In genomic region chr3:121474738-121475137, GRCm38 (mm10) we compare ENCODE assay signal across 19 mouse cellular contexts. TPM values are rescaled to one million over a fixed set of nuclear protein-coding genes. Genes with fewer than 3 reads are reported as not detected.
A peak's percentile ranks its signal among the peaks of the same experiment; 100 is the strongest.
DNase-seq lines count a peak whose midpoint lies in the region; ATAC-seq and TF ChIP-seq lines count a peak whose summit lies in the region.
"Had no signal": no experiment of that assay in that cellular context is flagged by ENCODE, and none has a peak within 500 bp of the region (broad histone marks: within the 10 kb centered on the region; RNA-seq: fewer than 3 reads in every experiment).

No protein-coding gene starts in this region.

- ATAC-seq in Patski: peak; percentile 93
- peak; percentile 82 for ATAC-seq in liver, embryonic 11.5 days (replicated peaks; ENCODE audit: low FRiP score)
- no peak for ATAC-seq in hindbrain, embryonic 13.5 days (ENCODE audit: low FRiP score)
- ATAC-seq in hindbrain, embryonic 14.5 days (ENCODE audit: low FRiP score): no peak
- ATAC-seq: CD4-positive, CD25-positive, alpha-beta regulatory T cell, adult 4 months; forebrain, embryonic 14.5 days had no signal

- no peak for TF ChIP-seq CTCF in Patski (IDR thresholded peaks at IDR 0.05)

- in situ Hi-C loops in Patski (cut with MboI; ENCODE audit: low pct_unique_long_range_greater_than_20kb): no loop called here

- peak overlapping the region; percentile 67 for H3K27ac ChIP-seq in liver, embryonic 11.5 days (ENCODE audit: low read depth, low read length)
- H3K27ac ChIP-seq in hindbrain, embryonic 13.5 days: no peak overlapping the region
- no peak overlapping the region for H3K27ac ChIP-seq in hindbrain, embryonic 14.5 days
- H3K27ac ChIP-seq: embryonic facial prominence, embryonic 13.5 days; gastrocnemius, adult 2 months; heart, embryonic 10.5 days; layer of hippocampus, adult 2 months had no signal

- H3K36me3 ChIP-seq in liver, embryonic 11.5 days (ENCODE audit: control insufficient read depth, insufficient read depth, low read length): no peaks in the 10 kb centered on the region
- H3K36me3 ChIP-seq in hindbrain, embryonic 13.5 days: no peaks in the 10 kb centered on the region
- no peaks in the 10 kb centered on the region for H3K36me3 ChIP-seq in hindbrain, embryonic 14.5 days (replicated peaks; ENCODE audit: control insufficient read depth, insufficient read depth)
- H3K36me3 ChIP-seq: embryonic facial prominence, embryonic 13.5 days; heart, embryonic 10.5 days had no signal

- no peak overlapping the region for H3K4me3 ChIP-seq in liver, embryonic 11.5 days (ENCODE audit: low read depth, low read length)
- no peak overlapping the region for H3K4me3 ChIP-seq in hindbrain, embryonic 13.5 days
- no peak overlapping the region for H3K4me3 ChIP-seq in hindbrain, embryonic 14.5 days (replicated peaks; ENCODE audit: low read length)
- H3K4me3 ChIP-seq: embryonic facial prominence, embryonic 13.5 days; gastrocnemius, adult 2 months; heart, embryonic 10.5 days; layer of hippocampus, adult 2 months had no signal

- no peak overlapping the region for H3K9ac ChIP-seq in liver, embryonic 11.5 days (ENCODE audit: low read depth, low read length)
- no peak overlapping the region for H3K9ac ChIP-seq in hindbrain, embryonic 13.5 days
- no peak overlapping the region for H3K9ac ChIP-seq in hindbrain, embryonic 14.5 days
- H3K9ac ChIP-seq: embryonic facial prominence, embryonic 13.5 days; lung, embryonic 14.5 days had no signal

- no peaks in the 10 kb centered on the region for H3K27me3 ChIP-seq in Patski
- H3K27me3 ChIP-seq in liver, embryonic 11.5 days (replicated peaks; ENCODE audit: control insufficient read depth, insufficient read depth, low read length): no peaks in the 10 kb centered on the region
- 0 out of 2 replicates have a peak, but pooled peaks cover 4% of the 10 kb centered on the region for H3K27me3 ChIP-seq in hindbrain, embryonic 13.5 days
- H3K27me3 ChIP-seq in hindbrain, embryonic 14.5 days (ENCODE audit: control insufficient read depth, insufficient read depth, low read length): no peaks in the 10 kb centered on the region
- H3K27me3 ChIP-seq: embryonic facial prominence, embryonic 13.5 days had no signal

- H3K4me1 ChIP-seq in liver, embryonic 11.5 days (replicated peaks; ENCODE audit: control insufficient read depth, insufficient read depth, low read length): peaks cover 21% of the 10 kb centered on the region
- H3K4me1 ChIP-seq in hindbrain, embryonic 13.5 days (replicated peaks): peaks cover 7% of the 10 kb centered on the region
- H3K4me1 ChIP-seq in hindbrain, embryonic 14.5 days (replicated peaks; ENCODE audit: control insufficient read depth, insufficient read depth, low read length): peaks cover 3% of the 10 kb centered on the region; the same call in 1 of the 2 replicates

- CTCF ChIA-PET in Patski (lab: Charles Lee): interaction anchor here (1.1 to 1.7 kb wide), 3 partner anchors 10 to 25 kb away, joined by 3 to 7 read pairs (median 3); no protein-coding TSS in a partner anchor

- POLR2A ChIA-PET in Patski (lab: Charles Lee): interaction anchor here (0.6 to 1.2 kb wide), 2 partner anchors 14 to 104 kb away, joined by 3 to 4 read pairs; no protein-coding TSS in a partner anchor

- peak; percentile 74 for DNase-seq in 3T3-L1 (ENCODE audit: low read depth, low spot score)
- DNase-seq in Patski (ENCODE audit: low read depth, low spot score): peak; percentile 83
- DNase-seq in liver, embryonic 11.5 days (ENCODE audit: low spot score): no peak
- peak; percentile 29 for DNase-seq in naive thymus-derived CD4-positive, alpha-beta T cell, adult 2 months (ENCODE audit: low read depth)
- no peak for DNase-seq in hindbrain, embryonic 14.5 days (ENCODE audit: low spot score)
- no peak for DNase-seq in yolk sac, embryonic 10.5 days (ENCODE audit: low spot score)
- no peak for DNase-seq in adrenal gland, postnatal 14 days
- DNase-seq: cerebellum, adult 9-11 months; gastrocnemius, adult 2 months; kidney, adult 11 months; lung, embryonic 14.5 days; spleen, adult 18-20 months had no signal

- 46% methylated on average over 3 of the region's 3 CpGs for WGBS in liver, embryonic 11.5 days
- 57% methylated on average over 3 of the region's 3 CpGs for WGBS in hindbrain, embryonic 13.5 days
- WGBS in hindbrain, embryonic 14.5 days: 71% methylated on average over 3 of the region's 3 CpGs

- peak overlapping the region; percentile 1; the same call in 1 of the 2 replicates for H3K4me2 ChIP-seq in liver, embryonic 11.5 days
- no peak overlapping the region for H3K4me2 ChIP-seq in hindbrain, embryonic 13.5 days
- H3K4me2 ChIP-seq in hindbrain, embryonic 14.5 days (replicated peaks): no peak overlapping the region
- H3K4me2 ChIP-seq: embryonic facial prominence, embryonic 13.5 days; lung, embryonic 14.5 days had no signal

- no peaks in the 10 kb centered on the region for H3K9me3 ChIP-seq in liver, embryonic 11.5 days (ENCODE audit: control insufficient read depth, low read length)
- no peaks in the 10 kb centered on the region for H3K9me3 ChIP-seq in hindbrain, embryonic 13.5 days
- H3K9me3 ChIP-seq in hindbrain, embryonic 14.5 days (ENCODE audit: control insufficient read depth, low read length): no peaks in the 10 kb centered on the region
- H3K9me3 ChIP-seq: embryonic facial prominence, embryonic 13.5 days; heart, embryonic 10.5 days had no signal

RNA-seq across cellular contexts. Expression of gene Cnn3, which starts 48.4 kb away (rescaled TPM):
- 770 TPM for polyA plus RNA-seq in Patski (2021)
- polyA plus RNA-seq in liver, embryonic 11.5 days (2014; fragmentation: Nextera tagmentation; extraction: Ambion mirVana): 294 and 295 TPM in 2 replicates
- 633 and 654 TPM in 2 replicates for polyA plus RNA-seq in hindbrain, embryonic 13.5 days (2015; fragmentation: Nextera tagmentation; extraction: Ambion mirVana)
- 436 and 444 TPM in 2 replicates for polyA plus RNA-seq in hindbrain, embryonic 14.5 days (2014; fragmentation: Nextera tagmentation; extraction: Ambion mirVana)
- 267 and 270 TPM in 2 replicates for total RNA-seq in adrenal gland, postnatal 14 days (2021)

RNA-seq across cellular contexts. Expression of gene Slc44a3, which starts 57.5 kb away (rescaled TPM):
- polyA plus RNA-seq in Patski (2021): 0.24 TPM
- polyA plus RNA-seq in liver, embryonic 11.5 days (2014; fragmentation: Nextera tagmentation; extraction: Ambion mirVana): 1.7 and 2.0 TPM in 2 replicates
- polyA plus RNA-seq in hindbrain, embryonic 13.5 days (2015; fragmentation: Nextera tagmentation; extraction: Ambion mirVana): 0.78 and 1.3 TPM in 2 replicates
- 0.51 and 1.1 TPM in 2 replicates for polyA plus RNA-seq in hindbrain, embryonic 14.5 days (2014; fragmentation: Nextera tagmentation; extraction: Ambion mirVana)
- total RNA-seq in adrenal gland, postnatal 14 days (2021): 14.6 TPM in 2 replicates
- total RNA-seq: gastrocnemius, adult 2 months; layer of hippocampus, adult 2 months; left cerebral cortex, postnatal 25 days had no signal
- polyA plus RNA-seq: CD4-positive, CD25-positive, alpha-beta regulatory T cell, adult 4 months had no signal

Comparison
In these comparisons a context has a peak if more than half of its experiments do, and no peak if none do; other contexts are left out.
1. DNase-seq: peak in 3T3-L1 (single experiment), Patski (single experiment) and naive thymus-derived CD4-positive, alpha-beta T cell, adult 2 months (single experiment); none in liver, embryonic 11.5 days (single experiment), hindbrain, embryonic 14.5 days (single experiment), yolk sac, embryonic 10.5 days (single experiment) and adrenal gland, postnatal 14 days (single experiment).
2. ATAC-seq: peak in Patski (single experiment) and liver, embryonic 11.5 days (single experiment); none in hindbrain, embryonic 13.5 days (single experiment) and hindbrain, embryonic 14.5 days (single experiment).